Mouse (Mus musculus): ENCODE results near the gene Rpl3.

The Rpl3 gene

GRCm38 (mm10) chr15:80030399-80030798 is 61.3 kb downstream of the Rpl3 start:
- DNase-seq: no peak

- no peak for DNase-seq
Observed at GRCm38 (mm10) chr15:80028862-80029261, 62.8 kb downstream of the Rpl3 start.
